Mouse (Mus musculus): ENCODE data around the gene St6galnac3.
"Not testable (repeated sequence)": the region's sequence is repeated elsewhere in the genome, so short reads cannot be mapped to it uniquely, and the experiment has no call there.

The St6galnac3 gene

DNA sequence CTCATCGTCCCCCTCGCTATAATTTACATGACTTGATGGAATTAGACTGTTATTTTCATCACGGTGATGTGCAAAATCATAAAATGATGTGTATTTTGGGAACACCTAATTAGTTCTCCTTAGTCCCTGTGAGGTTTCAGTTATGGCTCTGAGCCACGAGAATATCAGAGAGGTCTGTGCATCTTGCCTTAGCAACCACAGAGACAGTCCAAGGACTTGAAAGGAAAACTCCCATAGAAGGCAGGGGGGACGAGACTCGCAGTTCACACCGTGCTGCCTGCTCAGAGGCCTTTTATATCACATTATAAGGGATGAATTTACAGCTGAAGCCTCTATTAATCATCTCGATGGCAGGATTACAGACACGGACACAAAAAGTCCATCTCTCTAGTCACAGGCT lies 327.2 kb downstream of the St6galnac3 start:
- DNase-seq = no peak

GRCm38 (mm10) chr3:153396375-153397068 lies 328.5 kb downstream of the St6galnac3 start:
- DNase-seq = no peak

- DNase-seq = no peak
These were observed 329.6 kb downstream of the St6galnac3 start for GRCm38 (mm10) chr3:153395351-153395750.

GRCm38 (mm10) chr3:153394751-153395150 lies 330.2 kb downstream of the St6galnac3 start:
- no peak for DNase-seq

- no peak for DNase-seq
These were observed 330.8 kb downstream of the St6galnac3 start for GRCm38 (mm10) chr3:153394224-153394623.

DNA sequence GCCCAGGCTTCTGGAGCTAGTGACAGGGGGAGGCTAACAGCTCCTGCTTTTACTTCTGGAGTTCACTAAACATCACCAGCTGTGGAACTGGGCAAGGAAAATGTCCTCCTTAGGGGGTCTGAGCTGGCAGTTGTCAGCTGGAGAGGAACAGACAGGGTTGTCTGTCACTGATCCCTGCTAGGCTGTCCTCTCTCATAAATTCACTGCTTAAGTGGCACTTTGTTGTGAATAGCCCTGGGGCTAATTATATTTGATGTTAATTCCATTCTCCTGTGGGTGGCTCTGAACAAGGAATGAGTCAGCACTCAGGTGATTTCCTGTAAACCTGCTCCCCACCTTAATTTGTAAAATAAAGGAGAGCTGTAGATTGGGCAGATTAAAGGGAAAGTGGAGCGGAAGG lies 333.5 kb downstream of the St6galnac3 start:
- peak; percentile 23 for DNase-seq

DNA sequence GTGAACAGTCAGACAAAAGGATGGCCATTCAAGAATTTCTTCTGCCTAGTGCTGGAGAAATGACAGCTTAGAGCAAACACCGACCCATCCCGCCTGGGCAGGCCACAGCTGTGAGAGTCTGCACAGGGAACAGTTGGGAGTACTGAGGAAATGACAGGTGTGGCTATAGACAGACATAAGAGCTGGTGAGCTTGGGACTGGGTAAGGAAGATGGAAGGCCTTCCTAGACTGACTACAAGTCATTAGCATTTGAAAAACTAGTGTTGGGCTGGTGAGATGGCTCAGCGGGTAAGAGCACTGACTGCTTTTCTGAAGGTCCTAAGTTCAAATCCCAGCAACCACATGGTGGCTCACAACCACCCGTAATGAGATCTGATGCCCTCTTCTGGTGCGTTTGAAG lies 340.3 kb downstream of the St6galnac3 start:
- DNase-seq = not testable (repeated sequence)

GRCm38 (mm10) chr3:153383656-153384055 lies 341.3 kb downstream of the St6galnac3 start:
- no peak for DNase-seq

GRCm38 (mm10) chr3:153365057-153365755 lies 359.8 kb downstream of the St6galnac3 start:
- no peak for DNase-seq

DNA sequence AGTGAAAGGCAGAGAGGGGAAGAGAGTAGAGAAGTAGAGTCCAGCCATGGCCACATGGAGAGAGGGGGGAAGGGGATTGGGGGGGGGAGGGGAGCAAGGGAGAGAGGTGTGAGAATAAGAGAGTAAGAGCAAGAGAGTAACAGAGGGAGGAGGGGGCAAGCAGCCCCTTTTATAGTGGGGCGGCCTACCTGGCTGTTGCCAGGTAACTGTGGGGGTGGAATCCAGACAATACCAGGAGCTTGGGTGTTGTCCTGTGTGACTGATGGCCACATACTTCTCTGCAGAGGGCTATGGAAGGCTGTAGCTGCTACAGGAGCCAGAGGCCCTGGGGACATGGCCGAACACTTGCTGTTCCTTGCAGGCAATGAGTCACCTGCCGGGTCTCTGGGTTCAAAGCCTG lies 360.6 kb downstream of the St6galnac3 start:
- no peak for DNase-seq

DNA sequence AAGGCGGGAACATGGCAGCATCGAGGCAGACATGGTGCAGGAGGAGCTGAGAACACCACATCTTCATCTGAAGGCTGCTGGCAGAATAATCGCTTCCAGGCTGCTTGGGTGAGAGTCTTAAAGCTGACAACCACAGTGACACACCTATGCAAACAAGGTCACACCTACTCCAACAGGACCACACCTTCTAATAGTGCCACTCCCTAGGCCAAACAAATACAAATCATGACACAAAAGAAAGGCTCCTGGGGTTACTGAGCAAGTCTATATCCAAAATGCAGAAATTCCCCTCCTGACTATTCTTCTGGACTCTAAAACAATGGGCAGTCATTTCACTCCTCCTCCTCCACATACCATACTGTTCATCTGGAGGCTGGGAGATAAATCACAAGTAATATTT lies 365.0 kb downstream of the St6galnac3 start:
- DNase-seq = no peak

- DNase-seq = no peak
These were observed 368.9 kb downstream of the St6galnac3 start for GRCm38 (mm10) chr3:153356071-153356470.

- DNase-seq = no peak
These were observed 370.0 kb downstream of the St6galnac3 start for GRCm38 (mm10) chr3:153354988-153355297.

GRCm38 (mm10) chr3:153354186-153354987 lies 370.6 kb downstream of the St6galnac3 start:
- DNase-seq = no peak

GRCm38 (mm10) chr3:153353313-153354103 lies 371.5 kb downstream of the St6galnac3 start:
- DNase-seq = no peak

GRCm38 (mm10) chr3:153349981-153350380 lies 375.0 kb downstream of the St6galnac3 start:
- DNase-seq = no peak

GRCm38 (mm10) chr3:153348797-153349465 lies 376.0 kb downstream of the St6galnac3 start:
- no peak for DNase-seq

- DNase-seq = no peak
These were observed 380.0 kb downstream of the St6galnac3 start for GRCm38 (mm10) chr3:153344979-153345378.

DNA sequence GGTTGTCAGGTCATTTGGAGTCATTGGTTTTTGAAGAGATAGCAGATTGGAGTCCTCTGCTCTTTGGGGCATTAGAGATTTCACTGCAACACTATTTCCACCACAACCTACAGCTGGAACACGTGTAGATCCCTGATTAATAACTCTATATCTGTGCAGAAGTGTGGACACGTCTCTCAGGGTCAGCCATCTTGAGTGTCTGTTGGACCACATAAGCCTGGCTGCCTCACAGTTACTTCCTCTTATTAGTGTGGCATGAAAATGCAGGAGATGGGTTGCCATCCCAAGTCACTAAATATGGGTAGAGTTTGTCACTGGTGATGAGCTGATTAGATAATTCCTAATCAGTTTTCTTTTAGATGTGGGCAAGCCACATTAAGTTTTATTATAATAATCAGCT lies 385.0 kb downstream of the St6galnac3 start:
- no peak for DNase-seq

DNA sequence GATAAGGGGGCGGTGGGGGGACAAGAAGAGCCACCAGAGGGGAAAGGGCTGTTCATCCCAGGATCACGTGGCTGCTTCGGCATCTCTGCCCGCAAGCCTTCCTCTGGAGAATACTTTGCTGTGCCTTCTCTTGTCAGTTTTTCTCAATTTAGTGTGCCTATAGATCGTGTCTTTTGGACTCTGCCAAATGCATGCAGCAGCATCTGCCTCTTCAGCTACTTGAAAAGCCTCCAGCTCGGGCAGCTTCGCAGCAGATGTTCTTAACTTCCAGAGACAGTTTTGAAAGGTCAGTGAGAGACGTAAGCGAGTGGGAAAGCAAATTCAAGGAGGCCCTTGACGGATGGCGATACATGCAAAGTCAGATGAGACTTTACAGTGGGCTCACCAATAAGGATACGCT lies 385.9 kb downstream of the St6galnac3 start:
- DNase-seq = no peak

DNA sequence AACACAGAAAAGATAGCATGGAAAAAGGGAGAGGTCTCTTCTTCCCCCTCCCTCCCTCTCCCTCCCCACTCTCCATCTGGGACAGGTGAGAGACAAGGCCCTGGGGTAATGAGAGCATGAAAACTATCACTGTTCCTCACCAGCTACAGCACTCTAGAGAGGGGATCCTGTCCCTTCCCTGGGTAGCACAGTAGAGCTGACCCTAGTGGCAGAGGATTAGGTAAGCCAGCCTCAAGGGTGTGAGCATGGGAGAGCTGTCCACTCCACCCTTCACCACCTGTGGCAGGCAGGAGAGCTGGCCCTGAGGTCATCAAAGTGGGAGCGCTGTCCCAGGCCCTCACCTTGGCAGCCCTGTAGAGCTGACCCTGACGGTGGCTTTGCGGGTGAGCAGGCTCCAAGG lies 387.2 kb downstream of the St6galnac3 start:
- DNase-seq = no peak

- no peak for DNase-seq
These were observed 387.8 kb downstream of the St6galnac3 start for GRCm38 (mm10) chr3:153337221-153337620.
